Mouse (Mus musculus) adrenal gland, adult 2 months (tissue): Measurements from ENCODE around the gene Myd88. TPM values are rescaled to one million over a fixed set of nuclear protein-coding genes. Genes with fewer than 3 reads are reported as not detected.
A peak's percentile ranks its signal among the peaks of the same experiment; 100 is the strongest.

Experiments used
- DNase-seq: peaks from one replicate; pipeline ENCODE4 v3.0.0; 2021
- polyA plus RNA-seq: library from polyadenylated mRNA; depleted of rRNA; stranded (reverse); fragments of >200 nt; gene quantifications from 2 replicates; pipeline ENCODE4 v1.2.3, GENCODE M21; 2012
- total RNA-seq, 2 experiments: library from RNA; stranded (reverse); gene quantifications; 2 replicates each; pipeline ENCODE4 v1.2.3; 2021

Gene Myd88
- total and polyA plus RNA-seq, 3 experiments = 19.7 to 34.5 (median 26.9) TPM

GRCm38 (mm10) chr9:119340212-119340580, 1.0 kb downstream of the Myd88 start:
- DNase-seq = no peak

GRCm38 (mm10) chr9:119339558-119340211, 1.5 kb downstream of the Myd88 start, which contains the start of gene Acaa1a:
Acaa1a (plus strand) TSS chr9:119339676.
- peak; percentile 90 for DNase-seq

GRCm38 (mm10) chr9:119339106-119339505, 2.1 kb downstream of the Myd88 start:
- no peak for DNase-seq

- DNase-seq = no peak
Observed at GRCm38 (mm10) chr9:119338350-119338749, 2.9 kb downstream of the Myd88 start.

- DNase-seq = no peak
Observed at GRCm38 (mm10) chr9:119337842-119338241, 3.4 kb downstream of the Myd88 start.

- DNase-seq = no peak
Observed at GRCm38 (mm10) chr9:119335571-119335970, 5.6 kb downstream of the Myd88 start.

GRCm38 (mm10) chr9:119334834-119335233, 6.4 kb downstream of the Myd88 start:
- no peak for DNase-seq

- DNase-seq = peak; percentile 58
Observed at GRCm38 (mm10) chr9:119334324-119334723, 6.9 kb downstream of the Myd88 start.

- peak; percentile 76 for DNase-seq
Observed at GRCm38 (mm10) chr9:119330186-119330963, 10.8 kb downstream of the Myd88 start.

GRCm38 (mm10) chr9:119328488-119328887, 12.7 kb downstream of the Myd88 start:
- DNase-seq = no peak

- no peak for DNase-seq
Observed at GRCm38 (mm10) chr9:119324130-119324529, 17.1 kb downstream of the Myd88 start.

GRCm38 (mm10) chr9:119323260-119323645, 18.0 kb downstream of the Myd88 start:
- no peak for DNase-seq

GRCm38 (mm10) chr9:119322289-119323259, 18.6 kb downstream of the Myd88 start, which contains the start of gene Oxsr1:
Oxsr1 (minus strand) TSS chr9:119322427.
- DNase-seq = peak; percentile 100

- no peak for DNase-seq
Observed at GRCm38 (mm10) chr9:119321392-119322229, 19.6 kb downstream of the Myd88 start.

- no peak for DNase-seq
Observed at GRCm38 (mm10) chr9:119320946-119321345, 20.3 kb downstream of the Myd88 start.

- no peak for DNase-seq
Observed at GRCm38 (mm10) chr9:119320446-119320845, 20.8 kb downstream of the Myd88 start.

- no peak for DNase-seq
Observed at GRCm38 (mm10) chr9:119318891-119319290, 22.3 kb downstream of the Myd88 start.

GRCm38 (mm10) chr9:119313096-119313495, 28.1 kb downstream of the Myd88 start:
- no peak for DNase-seq

GRCm38 (mm10) chr9:119309067-119309466, 32.1 kb downstream of the Myd88 start:
- DNase-seq = no peak

GRCm38 (mm10) chr9:119305863-119306262, 35.3 kb downstream of the Myd88 start:
- no peak for DNase-seq

- no peak for DNase-seq
Observed at GRCm38 (mm10) chr9:119298563-119298962, 42.6 kb downstream of the Myd88 start.
